Mouse (Mus musculus): ENCODE data around the gene Ubr4. TPM values are rescaled to one million over a fixed set of nuclear protein-coding genes. Genes with fewer than 3 reads are reported as not detected.
A peak's percentile ranks its signal among the peaks of the same experiment; 100 is the strongest.

Gene Ubr4
- 100 to 1,000 TPM; 130 to 207 (median 167) TPM for total RNA-seq (2022)

DNA sequence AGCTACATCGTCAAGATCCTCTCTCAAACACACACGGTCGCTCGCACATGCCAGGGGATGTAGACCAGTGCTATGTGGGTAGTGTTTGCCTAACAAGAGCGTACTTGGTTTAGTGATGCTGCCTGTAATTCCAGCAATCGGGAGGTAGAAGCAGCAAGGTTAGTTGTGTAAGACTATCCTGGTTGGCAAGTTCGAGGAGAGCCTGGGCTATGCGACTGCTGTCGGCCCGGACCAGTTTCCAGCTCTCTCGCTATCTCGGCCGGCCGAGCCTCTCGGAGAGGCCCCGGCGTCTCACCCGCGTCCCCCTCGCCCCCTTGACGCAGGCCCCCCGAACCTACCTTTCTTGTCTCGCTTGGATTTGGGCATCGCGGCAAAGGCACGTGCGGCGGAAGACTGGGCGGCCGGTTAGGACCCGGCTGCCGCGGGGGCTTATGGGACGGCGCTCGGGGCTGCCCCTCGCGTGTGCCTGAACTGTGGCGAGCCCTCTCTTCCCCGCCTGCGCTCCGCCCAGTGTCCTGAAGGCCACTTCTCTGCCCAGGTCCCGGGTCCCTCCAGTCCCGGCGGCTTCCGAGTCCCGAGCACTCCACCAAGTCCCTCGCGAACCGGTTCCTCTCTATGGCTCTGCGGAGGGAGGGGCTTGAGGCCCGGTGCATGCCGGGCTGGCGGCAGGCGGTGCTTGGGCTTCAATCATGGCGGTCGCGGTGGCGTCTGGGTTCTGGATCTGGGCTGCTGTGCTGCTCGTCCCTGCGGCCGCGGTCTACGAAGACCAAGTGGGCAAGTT lies at the start of gene Ubr4, which contains the start of the genes Mrto4 and Emc1:
Gene Ubr4 (plus strand): TSS at position 679 of the 781 bp plus-strand sequence.
Gene Mrto4 (minus strand): TSS at position 646 of the 781 bp plus-strand sequence.
Gene Emc1 (plus strand): TSS at position 657 of the 781 bp plus-strand sequence.
- peak; percentile 83 for DNase-seq

DNA sequence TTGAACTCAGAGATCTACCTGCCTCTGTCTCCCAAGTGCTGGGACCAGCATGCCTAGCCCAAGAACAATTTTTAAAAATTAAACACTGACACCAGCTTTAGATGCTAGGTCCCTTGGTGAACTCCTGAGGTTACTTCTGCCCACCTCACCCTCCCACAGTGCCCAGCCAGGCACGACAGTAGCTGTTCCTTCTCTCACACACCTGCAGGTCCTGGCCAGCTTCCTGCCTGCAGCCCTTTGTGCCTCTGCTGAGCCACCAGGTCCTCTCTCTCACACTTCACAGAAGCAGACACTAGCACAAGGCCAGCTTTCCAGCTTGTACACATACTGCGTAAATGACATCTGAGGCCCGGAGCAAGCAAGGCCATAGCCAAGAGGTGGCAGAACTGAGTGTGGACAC lies 46.9 kb upstream of the Ubr4 start:
- no peak for DNase-seq

DNA sequence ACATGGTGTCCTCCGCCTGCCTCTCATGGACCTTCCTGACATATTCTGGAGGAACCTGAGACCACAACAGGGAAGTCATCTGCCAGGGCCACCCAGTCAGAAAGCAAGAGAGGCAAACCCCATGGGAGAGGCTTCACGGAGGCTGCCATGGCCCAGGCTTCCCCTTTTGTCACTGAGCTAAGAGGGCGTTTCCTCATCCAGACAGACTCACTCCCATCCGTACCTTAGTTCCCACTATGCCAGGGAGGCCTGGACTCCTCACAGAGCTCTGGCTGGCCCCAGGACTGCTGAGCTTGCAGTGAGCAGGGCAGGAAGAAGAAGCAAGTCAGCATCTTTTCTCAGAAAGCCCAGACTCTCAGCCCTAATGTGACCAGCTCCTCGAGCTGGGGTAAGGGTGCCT lies 44.5 kb upstream of the Ubr4 start:
- no peak for DNase-seq

GRCm38 (mm10) chr4:139309651-139310050 lies 42.8 kb upstream of the Ubr4 start:
- no peak for DNase-seq

GRCm38 (mm10) chr4:139310171-139310898 lies 42.1 kb upstream of the Ubr4 start, which contains the start of the genes Pqlc2 and Akr7a5:
Pqlc2 (minus strand) TSS chr4:139310708.
Akr7a5 (plus strand) TSS chr4:139310744.
- peak; percentile 93 for DNase-seq

GRCm38 (mm10) chr4:139310899-139311701 lies 41.3 kb upstream of the Ubr4 start:
- DNase-seq, result no peak

DNA sequence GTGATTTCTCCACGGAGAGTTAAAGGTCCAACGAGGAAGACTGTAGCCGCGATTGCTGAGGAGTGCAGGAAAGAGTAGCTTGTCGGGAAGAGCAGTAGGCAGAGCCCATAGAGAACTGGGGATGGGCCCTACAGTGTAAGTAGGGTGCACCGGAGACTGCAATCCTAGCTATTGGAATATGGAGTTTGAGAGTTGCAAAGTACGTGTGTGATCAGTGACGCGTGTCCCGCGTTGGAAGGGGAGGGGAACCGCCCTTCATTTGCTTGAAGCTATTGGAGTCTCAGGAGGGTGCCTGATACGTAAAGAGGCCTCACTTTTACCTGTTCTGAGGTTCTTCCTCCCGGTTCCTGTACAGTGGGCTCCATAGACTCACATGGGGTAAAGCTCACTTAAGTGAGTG lies 40.7 kb upstream of the Ubr4 start:
- no peak for DNase-seq

DNA sequence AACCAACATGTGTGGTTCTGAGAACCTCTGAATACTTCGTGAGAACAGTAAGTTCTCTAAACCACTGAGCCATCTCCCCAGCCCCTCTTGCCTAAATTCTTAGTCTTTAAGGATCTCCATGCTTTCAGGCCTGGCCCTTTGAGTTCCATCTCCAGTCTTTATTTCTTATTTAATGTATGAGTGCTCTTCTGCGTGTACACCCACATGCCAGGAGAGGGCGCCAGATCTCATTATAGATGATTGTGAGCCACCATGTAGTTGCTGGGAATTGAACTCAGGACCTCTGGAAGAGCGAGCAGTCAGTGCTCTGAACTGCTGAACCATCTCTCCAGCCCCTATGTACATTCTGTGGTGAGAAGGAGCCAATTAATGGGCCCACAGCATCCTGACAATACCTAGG lies 39.8 kb upstream of the Ubr4 start:
- DNase-seq, result no peak

DNA sequence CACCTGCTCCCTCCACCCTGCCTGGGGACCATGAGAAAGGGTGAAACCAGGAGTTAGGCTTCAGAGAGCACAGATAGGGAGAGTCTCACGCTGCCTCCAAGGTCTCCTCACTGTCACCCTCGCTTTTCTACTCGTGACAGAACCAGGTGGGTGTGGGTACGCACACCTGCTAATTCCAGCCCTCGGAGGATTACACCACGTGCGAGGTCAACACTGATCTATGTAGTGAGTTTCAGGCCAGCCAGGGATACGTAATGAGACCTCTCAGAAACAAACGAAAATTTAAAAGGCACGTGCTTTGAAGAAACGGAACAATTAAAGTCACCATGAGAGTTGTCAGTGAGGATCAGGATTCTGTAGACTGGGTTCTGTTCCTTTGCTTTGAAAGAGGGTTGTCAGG lies 34.0 kb upstream of the Ubr4 start:
- no peak for DNase-seq

DNA sequence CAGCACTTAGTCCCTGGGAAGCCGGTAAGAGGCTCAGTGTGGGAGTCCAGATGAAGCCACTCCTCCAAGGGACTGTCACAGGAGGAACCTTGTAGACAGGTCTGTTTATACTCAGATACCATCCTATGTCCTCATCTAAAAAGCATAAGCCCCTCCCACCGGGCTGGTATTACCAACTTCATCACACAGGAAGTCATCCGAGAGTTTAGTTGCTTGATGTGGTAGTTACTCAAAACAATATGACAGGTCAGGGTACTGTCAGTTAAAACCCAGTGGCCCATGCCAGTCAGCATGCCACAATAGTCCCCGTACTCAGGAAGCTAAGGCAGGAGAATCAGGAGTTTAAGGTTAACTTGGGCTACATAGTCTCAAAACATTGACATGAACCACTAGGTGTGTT lies 32.7 kb upstream of the Ubr4 start:
- DNase-seq, result no peak

- DNase-seq, result peak; percentile 77
Observed at GRCm38 (mm10) chr4:139330605-139331004, 21.8 kb upstream of the Ubr4 start.

- DNase-seq, result no peak
Observed at GRCm38 (mm10) chr4:139334631-139335295, 17.6 kb upstream of the Ubr4 start.

DNA sequence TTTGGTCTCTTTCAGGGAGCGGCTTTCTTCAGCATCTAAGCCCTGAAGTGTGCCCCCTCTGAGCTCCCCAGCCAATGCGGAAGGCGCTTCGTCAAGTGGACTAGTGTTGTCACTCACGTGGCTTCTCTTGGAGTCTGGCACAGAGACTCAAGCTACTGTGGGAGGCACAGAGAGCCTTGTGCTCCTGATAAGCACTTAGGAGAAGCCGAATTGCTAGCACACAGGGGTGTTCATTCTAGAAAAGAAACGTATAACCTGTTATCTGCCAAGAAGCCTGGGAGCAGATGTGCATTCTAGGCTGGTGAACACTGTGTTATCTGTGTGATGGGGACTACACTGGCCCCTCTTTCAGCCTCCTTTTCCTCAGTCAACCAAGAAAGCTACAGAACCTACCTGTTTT lies 16.9 kb upstream of the Ubr4 start:
- DNase-seq, result no peak

DNA sequence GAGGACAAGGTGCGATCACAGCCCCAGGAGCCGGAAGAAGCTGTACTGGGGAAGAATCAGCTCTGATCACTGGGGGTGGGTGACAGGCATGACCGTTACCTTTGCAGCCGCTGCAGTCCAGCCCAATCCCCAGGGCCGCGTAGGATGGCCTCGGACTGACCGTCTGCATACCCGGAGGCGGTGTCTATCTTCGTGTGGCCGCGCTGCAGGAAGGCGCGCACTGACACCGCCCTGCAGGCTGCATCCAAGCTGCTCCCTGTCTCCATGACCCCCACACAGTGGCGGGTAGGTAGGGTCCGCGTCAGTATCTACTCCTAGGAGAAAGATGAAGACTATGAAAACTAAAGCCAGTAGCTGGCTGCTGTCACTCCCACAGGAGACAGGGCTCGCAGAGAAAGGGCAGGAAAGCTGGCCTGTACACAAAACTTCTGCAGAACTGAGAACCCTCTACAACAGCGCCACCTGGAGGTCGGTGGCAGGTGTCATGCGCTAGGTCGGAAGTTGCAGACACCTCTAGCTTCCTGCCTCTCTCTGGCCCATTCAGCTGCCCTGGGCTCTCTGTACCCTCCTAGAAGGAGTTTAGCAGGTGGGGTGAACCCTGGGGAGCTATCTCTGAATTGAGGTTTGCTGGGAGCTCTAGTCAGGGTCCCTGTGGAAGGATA lies 15.5 kb upstream of the Ubr4 start:
- DNase-seq, result peak; percentile 54

- no peak for DNase-seq
Observed at GRCm38 (mm10) chr4:139338145-139338544, 14.3 kb upstream of the Ubr4 start.

DNA sequence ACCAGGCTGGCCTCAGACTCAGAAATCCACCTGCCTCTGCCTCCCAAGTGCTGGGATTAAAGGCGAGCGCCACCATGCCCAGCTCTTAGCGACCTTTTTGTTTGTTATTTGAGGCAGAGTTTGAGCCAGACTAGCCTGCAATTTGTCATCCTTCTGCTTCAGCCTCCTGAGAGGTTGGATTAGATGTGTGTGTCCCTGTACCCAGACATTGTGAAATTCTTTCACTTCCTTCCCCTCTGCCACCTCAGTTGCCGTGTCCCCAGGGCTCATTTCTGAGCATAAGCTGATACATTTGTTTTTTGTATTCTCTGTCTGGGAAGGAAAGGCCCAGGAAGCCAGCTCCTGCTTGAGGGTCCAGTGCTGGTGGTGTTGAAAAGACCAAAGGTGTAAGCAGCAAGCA lies 11.6 kb upstream of the Ubr4 start:
- DNase-seq, result no peak

- peak; percentile 58 for DNase-seq
Observed at GRCm38 (mm10) chr4:139341556-139342233, 10.7 kb upstream of the Ubr4 start.

DNA sequence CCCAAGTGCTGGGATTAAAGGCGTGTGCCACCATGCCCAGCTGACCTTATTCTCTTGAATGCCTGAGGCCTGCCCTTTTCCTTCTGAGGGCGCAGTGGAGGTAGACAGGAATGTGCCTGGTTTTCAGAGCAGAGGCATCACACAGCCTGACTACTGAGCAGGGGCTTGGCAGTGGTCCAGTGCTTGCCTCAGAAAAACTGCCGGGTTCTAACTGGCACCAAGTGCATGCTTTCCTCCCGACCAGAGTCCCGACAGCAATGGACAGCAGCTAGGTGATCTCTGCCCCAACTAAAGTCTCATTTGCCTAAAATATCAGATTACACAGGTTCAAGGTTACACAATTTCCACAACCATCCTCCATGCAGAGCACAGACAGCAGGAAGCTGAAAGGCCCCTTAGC lies 8.7 kb upstream of the Ubr4 start:
- no peak for DNase-seq

DNA sequence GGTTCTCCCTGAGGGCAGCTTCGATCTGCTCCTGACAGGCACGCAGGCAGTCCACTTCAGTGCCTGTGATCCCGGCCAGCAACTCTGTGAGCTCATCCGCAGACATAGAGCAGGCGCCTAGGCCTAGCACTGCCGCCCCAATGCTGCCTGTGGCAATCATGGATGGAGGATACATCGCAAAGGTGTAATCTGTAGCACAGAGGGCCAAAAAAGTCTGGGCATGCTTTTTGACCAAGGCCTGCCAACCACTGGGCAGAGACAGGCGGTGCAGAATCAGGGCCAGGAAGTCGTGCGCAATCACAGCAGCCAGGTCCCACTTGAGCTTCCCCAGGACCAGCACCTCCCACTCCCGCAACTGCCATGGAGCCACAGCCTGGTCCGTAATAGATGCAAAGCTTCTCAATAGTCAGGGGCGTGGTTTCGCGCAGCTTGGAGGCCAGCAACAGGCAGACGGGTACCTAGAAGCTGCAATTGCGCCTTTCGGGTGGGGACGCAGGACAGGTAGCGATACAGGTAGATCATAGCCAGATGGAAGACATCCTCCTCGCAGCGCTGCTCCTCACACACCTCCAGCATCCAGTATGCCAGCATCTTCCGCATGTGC lies 6.9 kb upstream of the Ubr4 start:
- DNase-seq, result no peak

DNA sequence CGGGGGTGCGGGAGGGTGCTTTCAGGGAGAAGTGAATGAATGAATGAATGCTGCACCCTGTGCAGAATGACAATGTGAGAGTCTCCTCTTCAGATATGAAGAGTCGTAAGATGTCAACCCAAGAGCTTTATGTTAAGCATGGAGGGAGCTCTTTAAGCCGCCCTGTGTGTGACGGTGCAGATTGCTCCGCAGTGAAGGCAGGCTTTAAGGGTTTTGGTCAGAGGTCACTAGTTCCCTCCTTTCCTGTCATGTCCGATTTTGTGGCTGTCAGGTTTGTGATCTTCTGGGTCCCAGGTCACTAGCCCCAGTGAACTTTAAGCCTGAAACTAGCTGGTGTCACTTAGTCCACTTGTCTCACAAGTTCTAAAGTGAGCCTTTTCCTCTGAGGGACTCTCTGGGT lies 423 bp downstream of the Ubr4 start:
- DNase-seq, result no peak

- DNase-seq, result no peak
Observed at GRCm38 (mm10) chr4:139357211-139357610, 4.8 kb downstream of the Ubr4 start.

Measured in adrenal gland, adult 8-10 months (tissue).